Mouse (Mus musculus) thymus, postnatal 14 days (tissue): Measurements from ENCODE around the gene Gm42421.

ENCODE experiments used
- DNase-seq: peaks from one replicate; pipeline ENCODE4 v3.0.0; 2021

Gene Gm42421

GRCm38 (mm10) chr5:143941588-143941987 is 13.6 kb downstream of the Gm42421 start:
- no peak for DNase-seq

GRCm38 (mm10) chr5:143943231-143944125 is 15.5 kb downstream of the Gm42421 start:
- DNase-seq: no peak

GRCm38 (mm10) chr5:143948361-143948760 is 20.4 kb downstream of the Gm42421 start:
- no peak for DNase-seq

GRCm38 (mm10) chr5:143950016-143950415 is 22.0 kb downstream of the Gm42421 start:
- DNase-seq: no peak

GRCm38 (mm10) chr5:143957101-143957500 is 29.1 kb downstream of the Gm42421 start:
- DNase-seq: no peak

GRCm38 (mm10) chr5:143959551-143959950 is 31.6 kb downstream of the Gm42421 start:
- DNase-seq: no peak

- DNase-seq: no peak
Measured at GRCm38 (mm10) chr5:143961176-143961575, 33.2 kb downstream of the Gm42421 start.

GRCm38 (mm10) chr5:143965586-143966345 is 37.8 kb downstream of the Gm42421 start:
- DNase-seq: no peak

- no peak for DNase-seq
Measured at GRCm38 (mm10) chr5:143966671-143967070, 38.7 kb downstream of the Gm42421 start.

- no peak for DNase-seq
Measured at GRCm38 (mm10) chr5:143972628-143973027, 44.7 kb downstream of the Gm42421 start.

- peak; percentile 54 for DNase-seq
Measured at GRCm38 (mm10) chr5:143974931-143975630, 47.1 kb downstream of the Gm42421 start.

- no peak for DNase-seq
Measured at GRCm38 (mm10) chr5:143975631-143975933, 47.6 kb downstream of the Gm42421 start.

- no peak for DNase-seq
Measured at GRCm38 (mm10) chr5:143976232-143976631, 48.3 kb downstream of the Gm42421 start.

GRCm38 (mm10) chr5:143976726-143977431 is 48.9 kb downstream of the Gm42421 start:
- DNase-seq: no peak

GRCm38 (mm10) chr5:143980858-143981257 is 52.9 kb downstream of the Gm42421 start:
- DNase-seq: no peak

GRCm38 (mm10) chr5:143982361-143982760 is 54.4 kb downstream of the Gm42421 start:
- DNase-seq: no peak

- DNase-seq: no peak
Measured at GRCm38 (mm10) chr5:143985381-143985780, 57.4 kb downstream of the Gm42421 start.
